Mouse (Mus musculus): ENCODE measurements around the gene Adgrl3.

GRCm38 (mm10) chr5:81621715-81622114, 601.8 kb downstream of the Adgrl3 start:
- TF ChIP-seq CTCF (IDR thresholded peaks at IDR 0.05) (no peak), POLR2A (IDR thresholded peaks at IDR 0.05; ENCODE audit: insufficient read depth, low read depth, low read length) (no peak)

Data from heart, adult 2 months (tissue).